Mouse (Mus musculus) C2C12 (cell line): ENCODE data around the gene Ccdc114. TPM values are rescaled to one million over a fixed set of nuclear protein-coding genes. Genes with fewer than 3 reads are reported as not detected.
"Not testable (repeated sequence)": the region's sequence is repeated elsewhere in the genome, so short reads cannot be mapped to it uniquely, and the experiment has no call there.

Source experiments
- H3K27me3 ChIP-seq: one replicate; pipeline ENCODE4 v1.6.1; 2011; ENCODE audit not compliant: control insufficient read depth, insufficient read depth, insufficient read length
- H3K36me3 ChIP-seq: one replicate; pipeline ENCODE4 v1.6.1; 2011; ENCODE audit not compliant: control insufficient read depth, insufficient read depth
- H3K4me3 ChIP-seq: one replicate; pipeline ENCODE4 v1.5.1; 2011; ENCODE audit warnings: mild to moderate bottlenecking, control low read depth; ENCODE audit not compliant: poor library complexity, insufficient read depth, severe bottlenecking
- H3K79me2 ChIP-seq: one replicate; pipeline ENCODE4 v1.6.1; 2011; ENCODE audit not compliant: control insufficient read depth, insufficient read depth
- H3K79me3 ChIP-seq: one replicate; pipeline ENCODE4 v1.6.1; 2011; ENCODE audit warnings: low read depth, control low read depth
- H3ac ChIP-seq: one replicate; pipeline ENCODE3; 2011; ENCODE audit warnings: low read depth; ENCODE audit not compliant: control insufficient read depth, insufficient read length
- CEBPB ChIP-seq: IDR thresholded peaks from one replicate; pipeline ENCODE4 v1.6.1; 2011; ENCODE audit warnings: low read depth, mild to moderate bottlenecking, control low read depth, moderate library complexity
- CTCF ChIP-seq: IDR thresholded peaks from one replicate; pipeline ENCODE4 v1.5.1; 2011; ENCODE audit not compliant: control insufficient read depth, insufficient read depth, insufficient read length
- FOSL1 ChIP-seq: IDR thresholded peaks from one replicate; pipeline ENCODE4 v1.8.0; 2011; ENCODE audit warnings: mild to moderate bottlenecking, low read length; ENCODE audit not compliant: poor library complexity, insufficient read depth, severe bottlenecking
- MAX ChIP-seq: IDR thresholded peaks from one replicate; pipeline ENCODE4 v1.6.1; 2011; ENCODE audit warnings: mild to moderate bottlenecking, control low read depth
- MYOD1 ChIP-seq: IDR thresholded peaks from one replicate; pipeline ENCODE4 v1.6.1; 2011; ENCODE audit warnings: low read depth; ENCODE audit not compliant: control insufficient read depth, insufficient read length
- MYOG ChIP-seq: IDR thresholded peaks from one replicate; pipeline ENCODE4 v1.6.1; 2011; ENCODE audit not compliant: control insufficient read depth, insufficient read length; ENCODE audit errors: extremely low read depth
- USF1 ChIP-seq: IDR thresholded peaks from one replicate; pipeline ENCODE4 v1.6.1; 2011; ENCODE audit warnings: low read depth, mild to moderate bottlenecking, control low read depth, moderate library complexity
- polyA plus RNA-seq: library from polyadenylated mRNA; unstranded; fragments of >200 nt; fragmentation: generic; extraction: Trizol; gene quantifications from one replicate; pipeline ENCODE4 v1.2.1, GENCODE M21; 2012; ENCODE audit warnings: missing spikeins

Gene Ccdc114
- polyA plus RNA-seq, 1 experiment: 2.6 TPM

DNA sequence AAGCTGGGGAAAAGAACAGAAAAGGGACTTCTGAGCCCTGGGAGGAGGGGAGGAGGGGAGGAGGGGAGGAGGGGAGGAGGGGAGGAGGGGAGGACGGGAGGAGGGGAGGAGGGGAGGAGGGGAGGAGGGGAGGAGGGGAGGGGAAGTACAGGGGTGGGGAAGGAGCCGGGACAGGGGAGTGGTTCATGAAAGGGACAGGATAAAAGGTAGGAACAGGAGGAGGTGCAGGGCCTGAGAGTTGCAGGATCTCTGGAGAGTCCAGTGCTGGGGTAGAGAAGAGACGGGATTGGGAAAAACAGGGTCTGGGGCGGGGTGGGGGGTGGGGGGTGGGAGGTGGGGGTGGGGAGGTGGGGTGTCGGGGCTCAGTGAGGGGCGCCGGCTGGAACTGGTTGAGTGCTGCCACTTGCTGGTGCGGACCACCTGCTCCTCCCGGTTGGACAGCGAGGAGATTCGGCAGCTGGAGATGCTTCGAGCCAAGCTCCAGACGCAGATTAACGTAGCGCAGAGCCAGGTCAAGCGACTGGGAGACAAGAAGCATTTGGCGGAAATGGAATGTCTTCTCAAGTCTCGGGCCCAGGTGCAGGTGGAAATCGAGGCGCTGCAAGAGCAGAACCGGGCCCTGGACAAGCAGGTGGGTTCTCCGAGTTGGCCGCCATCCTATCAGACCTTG is 4.9 kb downstream of the Ccdc114 start:
- TF ChIP-seq CEBPB: no peak
- TF ChIP-seq MYOD1: no peak
- TF ChIP-seq USF1: no peak
- no peak for TF ChIP-seq MYOG
- H3K4me3 ChIP-seq: no peak overlapping the region
- H3K79me3 ChIP-seq: peaks cover 2% of the 10 kb centered on the region
- H3K79me2 ChIP-seq: no peaks in the 10 kb centered on the region
- peaks cover 40% of the 10 kb centered on the region for H3K36me3 ChIP-seq
- no peak overlapping the region for H3ac ChIP-seq
- no peaks in the 10 kb centered on the region for H3K27me3 ChIP-seq

- Histone ChIP-seq H3K4me3 (no peak overlapping the region), H3K36me3 (peaks cover 34% of the 10 kb centered on the region), H3K79me2 (no peaks in the 10 kb centered on the region), H3K79me3 (peaks cover 2% of the 10 kb centered on the region), H3K27me3 (no peaks in the 10 kb centered on the region), H3ac (no peak overlapping the region)
- no peak for TF ChIP-seq USF1
- TF ChIP-seq MYOD1: no peak
- no peak for TF ChIP-seq MYOG
- TF ChIP-seq FOSL1: no peak
- TF ChIP-seq MAX: no peak
- no peak for TF ChIP-seq CEBPB
- TF ChIP-seq CTCF: no peak
Observed at GRCm38 (mm10) chr7:45929688-45930087, 5.8 kb downstream of the Ccdc114 start.

- H3K27me3 ChIP-seq, H3K79me3 ChIP-seq, H3ac ChIP-seq, H3K79me2 ChIP-seq, H3K4me3 ChIP-seq: not testable (repeated sequence)
- peaks cover 11% of the 10 kb centered on the region for H3K36me3 ChIP-seq
Observed at GRCm38 (mm10) chr7:45933766-45934165, 9.9 kb downstream of the Ccdc114 start.

DNA sequence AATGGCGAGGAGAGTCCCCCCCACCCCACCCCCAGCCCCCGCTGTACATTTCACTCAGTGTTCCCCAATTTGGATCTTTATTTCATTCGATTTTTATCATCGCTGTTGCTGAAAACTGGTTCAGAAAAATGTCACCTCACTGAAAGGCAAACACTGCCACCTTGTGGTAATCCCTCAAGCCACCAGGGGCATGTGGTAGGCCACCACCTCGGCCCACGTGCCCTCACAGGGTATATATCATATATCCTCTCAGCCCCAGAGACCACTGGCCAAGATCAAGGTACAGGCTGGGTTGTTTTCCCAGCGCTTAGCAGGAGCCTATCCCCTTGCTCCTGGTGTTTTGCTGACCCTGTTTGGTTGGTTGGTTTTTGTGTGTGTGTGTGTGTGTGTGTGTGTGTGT is 11.2 kb downstream of the Ccdc114 start:
- H3K36me3 ChIP-seq: peaks cover 11% of the 10 kb centered on the region
- H3K79me3 ChIP-seq: no peaks in the 10 kb centered on the region
- no peaks in the 10 kb centered on the region for H3K27me3 ChIP-seq
- no peaks in the 10 kb centered on the region for H3K79me2 ChIP-seq
- no peak overlapping the region for H3K4me3 ChIP-seq
- TF ChIP-seq CTCF (peak; percentile 39), CEBPB (no peak)
- no peak overlapping the region for H3ac ChIP-seq

DNA sequence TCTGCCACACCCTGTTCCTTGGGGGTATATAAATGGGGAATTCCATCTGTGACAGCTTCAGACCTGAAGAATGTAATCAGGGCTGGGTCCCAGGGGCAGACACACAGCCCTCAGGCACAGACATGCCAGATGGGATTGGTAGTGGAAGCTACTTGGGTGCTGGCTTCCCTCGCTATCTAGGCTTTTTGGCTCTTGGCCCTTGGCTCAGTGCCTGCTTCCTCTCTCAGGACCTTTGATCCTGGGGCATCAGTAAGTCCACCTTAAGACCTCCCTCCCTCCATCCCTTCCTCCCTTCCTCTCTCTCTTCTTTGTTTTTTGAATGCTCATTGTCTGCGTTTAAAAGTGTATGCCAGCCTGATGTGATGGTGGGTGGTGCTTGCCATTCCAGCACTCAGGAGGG is 16.0 kb downstream of the Ccdc114 start:
- Histone ChIP-seq H3K27me3 (no peaks in the 10 kb centered on the region), H3K79me2 (no peaks in the 10 kb centered on the region)
- TF ChIP-seq MAX: no peak
- TF ChIP-seq CTCF: no peak
- TF ChIP-seq MYOG: no peak
- TF ChIP-seq FOSL1: no peak
- TF ChIP-seq USF1: no peak

GRCm38 (mm10) chr7:45941986-45942385 is 18.1 kb downstream of the Ccdc114 start:
- Histone ChIP-seq H3K4me3 (no peak overlapping the region), H3K79me2 (no peaks in the 10 kb centered on the region), H3ac (no peak overlapping the region), H3K79me3 (no peaks in the 10 kb centered on the region), H3K27me3 (no peaks in the 10 kb centered on the region), H3K36me3 (no peaks in the 10 kb centered on the region)
- TF ChIP-seq FOSL1 (no peak), MYOD1 (no peak), USF1 (no peak), CTCF (no peak), MAX (no peak), MYOG (no peak), CEBPB (no peak)

More for the DNA sequence above, 16.0 kb downstream of the Ccdc114 start:
- Histone ChIP-seq H3K36me3 (no peaks in the 10 kb centered on the region), H3K4me3 (no peak overlapping the region), H3ac (no peak overlapping the region), H3K79me3 (no peaks in the 10 kb centered on the region)

DNA sequence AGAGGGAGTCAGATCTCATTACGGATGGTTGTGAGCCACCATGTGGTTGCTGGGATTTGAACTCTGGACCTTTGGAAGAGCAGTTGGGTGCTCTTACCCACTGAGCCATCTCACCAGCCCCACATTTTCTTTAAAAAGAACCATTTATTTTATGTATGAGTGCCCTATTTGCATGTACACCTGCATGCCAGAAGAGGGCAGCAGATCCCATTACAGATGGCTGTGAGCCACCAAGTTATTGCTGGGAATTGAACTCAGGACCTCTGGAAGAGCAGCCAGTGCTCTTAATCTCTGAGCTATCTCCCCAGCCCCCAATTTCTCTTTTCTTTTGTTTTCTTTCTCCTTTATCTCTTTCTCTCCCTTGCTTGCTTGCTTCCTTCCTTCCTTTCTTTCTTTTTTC is 19.4 kb downstream of the Ccdc114 start:
- not testable (repeated sequence) for H3K79me2 ChIP-seq, H3K27me3 ChIP-seq, H3ac ChIP-seq, H3K79me3 ChIP-seq, H3K36me3 ChIP-seq, H3K4me3 ChIP-seq
